Mouse (Mus musculus) limb, embryonic 13.5 days (tissue): ENCODE measurements around the gene Gsdma3. TPM values are rescaled to one million over a fixed set of nuclear protein-coding genes. Genes with fewer than 3 reads are reported as not detected.

Source experiments
- ATAC-seq: fragments of 200-750 bp; cut with Nextera tagmentation; 2 replicates; pipeline ENCODE4 v1.8.0; 2017; ENCODE audit warnings: low read depth, moderate number of reproducible peaks, moderate TSS enrichment; ENCODE audit not compliant: low FRiP score
- H3K27ac ChIP-seq: fragments of 300-500 bp; sonication (generic); 2 replicates; pipeline ENCODE4 v1.5.1; 2015; ENCODE audit warnings: inconsistent platforms, mild to moderate bottlenecking, moderate library complexity
- H3K27me3 ChIP-seq: fragments of 300-500 bp; sonication (generic); 2 replicates; pipeline ENCODE4 v1.6.1; 2015; ENCODE audit warnings: mild to moderate bottlenecking, inconsistent platforms
- H3K36me3 ChIP-seq: fragments of 300-500 bp; sonication (generic); 2 replicates; pipeline ENCODE4 v1.6.1; 2015; ENCODE audit warnings: inconsistent platforms, mild to moderate bottlenecking, moderate library complexity
- H3K4me1 ChIP-seq: fragments of 300-500 bp; sonication (generic); 2 replicates; pipeline ENCODE4 v1.6.1; 2015; ENCODE audit warnings: inconsistent platforms
- H3K4me2 ChIP-seq: fragments of 300-500 bp; sonication (generic); replicated peaks from 2 replicates; pipeline ENCODE4 v1.6.1; 2015; ENCODE audit warnings: inconsistent platforms, mild to moderate bottlenecking, moderate library complexity
- H3K4me3 ChIP-seq: fragments of 300-500 bp; sonication (generic); 2 replicates; pipeline ENCODE4 v1.5.1; 2015; ENCODE audit warnings: moderate library complexity, mild to moderate bottlenecking, inconsistent platforms
- H3K9ac ChIP-seq: fragments of 300-500 bp; sonication (generic); 2 replicates; pipeline ENCODE4 v1.6.1; 2015; ENCODE audit warnings: mild to moderate bottlenecking, inconsistent platforms
- H3K9me3 ChIP-seq: fragments of 300-500 bp; sonication (generic); 2 replicates; pipeline ENCODE4 v1.6.1; 2016; ENCODE audit warnings: inconsistent platforms
- WGBS: fragments of 180-500 bp; shearing (Covaris S2); methylation state at CpG from one replicate; pipeline ENCODE4 v1.1.7; 2015; 5-methylcytosine and 5-hydroxymethylcytosine counted together
- polyA plus RNA-seq: library from polyadenylated mRNA; unstranded; fragments of >200 nt; fragmentation: Nextera tagmentation; extraction: Ambion mirVana; gene quantifications from 2 replicates; pipeline ENCODE4 v1.2.1, GENCODE M21; 2015

Gsdma3 gene
- polyA plus RNA-seq, 1 experiment from 2014 or later, result not detected

- Histone ChIP-seq H3K36me3 (peaks cover 22% of the 10 kb centered on the region), H3K9ac (peak within 1 kb of the TSS; percentile 91), H3K27ac (peak within 1 kb of the TSS; percentile 73), H3K9me3 (no peaks in the 10 kb centered on the region), H3K27me3 (peaks cover 10% of the 10 kb centered on the region), H3K4me3 (peak within 1 kb of the TSS; percentile 88), H3K4me1 (peaks cover 33% of the 10 kb centered on the region), H3K4me2 (peak within 1 kb of the TSS; percentile 91)
- peak; percentile 91 for ATAC-seq
- under 1% methylated on average over 49 of the region's 49 CpGs for WGBS
These were observed 39.1 kb upstream of the Gsdma3 start, which contains the start of gene Ormdl3 for GRCm38 (mm10) chr11:98586892-98587563. Gene Ormdl3 (minus strand): TSS chr11:98587368.

- peak overlapping the region; percentile 73 for H3K27ac ChIP-seq
- peaks cover 16% of the 10 kb centered on the region for H3K27me3 ChIP-seq
- WGBS, result 4% methylated on average over 20 of the region's 20 CpGs
These were observed 38.2 kb upstream of the Gsdma3 start for GRCm38 (mm10) chr11:98587684-98588546.

GRCm38 (mm10) chr11:98588833-98589281, 37.3 kb upstream of the Gsdma3 start:
- WGBS, result 65% methylated on average over 6 of the region's 6 CpGs
- peak overlapping the region; percentile 91 for H3K4me2 ChIP-seq

More at GRCm38 (mm10) chr11:98587684-98588546, 38.2 kb upstream of the Gsdma3 start:
- Histone ChIP-seq H3K9me3 (no peaks in the 10 kb centered on the region), H3K4me3 (peak overlapping the region; percentile 88), H3K9ac (peak overlapping the region; percentile 91), H3K36me3 (peaks cover 14% of the 10 kb centered on the region), H3K4me2 (peak overlapping the region; percentile 91), H3K4me1 (peaks cover 33% of the 10 kb centered on the region)
- peak; percentile 52 for ATAC-seq

GRCm38 (mm10) chr11:98589306-98589705, 36.9 kb upstream of the Gsdma3 start:
- H3K4me1 ChIP-seq, result peaks cover 33% of the 10 kb centered on the region
- no peaks in the 10 kb centered on the region for H3K9me3 ChIP-seq
- 84% methylated on average over 8 of the region's 8 CpGs for WGBS
- no peak overlapping the region for H3K4me2 ChIP-seq
- no peak overlapping the region for H3K4me3 ChIP-seq
- peaks cover 1% of the 10 kb centered on the region; the same call in 1 of the 2 replicates for H3K36me3 ChIP-seq
- H3K27ac ChIP-seq, result no peak overlapping the region
- peaks cover 21% of the 10 kb centered on the region for H3K27me3 ChIP-seq
- no peak for ATAC-seq
- H3K9ac ChIP-seq, result no peak overlapping the region

More at GRCm38 (mm10) chr11:98588833-98589281, 37.3 kb upstream of the Gsdma3 start:
- Histone ChIP-seq H3K9ac (no peak overlapping the region), H3K27ac (no peak overlapping the region), H3K4me1 (peaks cover 33% of the 10 kb centered on the region), H3K27me3 (peaks cover 18% of the 10 kb centered on the region), H3K9me3 (no peaks in the 10 kb centered on the region), H3K36me3 (peaks cover 6% of the 10 kb centered on the region; the same call in 1 of the 2 replicates), H3K4me3 (no peak overlapping the region)
- no peak for ATAC-seq

- H3K9ac ChIP-seq, result no peak overlapping the region
- H3K4me3 ChIP-seq, result no peak overlapping the region
- H3K36me3 ChIP-seq, result no peaks in the 10 kb centered on the region
- peaks cover 25% of the 10 kb centered on the region for H3K27me3 ChIP-seq
- H3K4me2 ChIP-seq, result no peak overlapping the region
- H3K9me3 ChIP-seq, result no peaks in the 10 kb centered on the region
- H3K27ac ChIP-seq, result no peak overlapping the region
- no peak for ATAC-seq
- H3K4me1 ChIP-seq, result peaks cover 19% of the 10 kb centered on the region
- WGBS, result 72% methylated on average over 19 of the region's 19 CpGs
These were observed 35.4 kb upstream of the Gsdma3 start for GRCm38 (mm10) chr11:98590548-98591445.

GRCm38 (mm10) chr11:98595021-98595420, 31.1 kb upstream of the Gsdma3 start:
- Histone ChIP-seq H3K4me1 (peaks cover 5% of the 10 kb centered on the region; the same call in 1 of the 2 replicates), H3K36me3 (no peaks in the 10 kb centered on the region), H3K4me3 (no peak overlapping the region), H3K27me3 (peaks cover 49% of the 10 kb centered on the region), H3K27ac (no peak overlapping the region), H3K9me3 (no peaks in the 10 kb centered on the region), H3K4me2 (no peak overlapping the region), H3K9ac (no peak overlapping the region)
- no peak for ATAC-seq
- 75% methylated on average over 6 of the region's 6 CpGs for WGBS

GRCm38 (mm10) chr11:98595473-98595872, 30.7 kb upstream of the Gsdma3 start:
- Histone ChIP-seq H3K27ac (no peak overlapping the region), H3K9me3 (no peaks in the 10 kb centered on the region), H3K4me1 (peaks cover 5% of the 10 kb centered on the region; the same call in 1 of the 2 replicates), H3K9ac (no peak overlapping the region), H3K4me2 (no peak overlapping the region), H3K4me3 (no peak overlapping the region), H3K27me3 (peaks cover 53% of the 10 kb centered on the region), H3K36me3 (no peaks in the 10 kb centered on the region)
- 78% methylated on average over 10 of the region's 10 CpGs for WGBS
- ATAC-seq, result no peak

GRCm38 (mm10) chr11:98595955-98596354, 30.2 kb upstream of the Gsdma3 start:
- H3K4me1 ChIP-seq, result peaks cover 5% of the 10 kb centered on the region; the same call in 1 of the 2 replicates
- no peaks in the 10 kb centered on the region for H3K36me3 ChIP-seq
- H3K4me2 ChIP-seq, result no peak overlapping the region
- ATAC-seq, result no peak
- no peak overlapping the region for H3K4me3 ChIP-seq
- H3K27me3 ChIP-seq, result peaks cover 58% of the 10 kb centered on the region
- no peaks in the 10 kb centered on the region for H3K9me3 ChIP-seq
- no peak overlapping the region for H3K9ac ChIP-seq
- H3K27ac ChIP-seq, result no peak overlapping the region
- WGBS, result 72% methylated on average over 3 of the region's 3 CpGs

GRCm38 (mm10) chr11:98597363-98597762, 28.8 kb upstream of the Gsdma3 start:
- H3K27me3 ChIP-seq, result peaks cover 59% of the 10 kb centered on the region
- H3K4me3 ChIP-seq, result no peak overlapping the region
- no peak; the same call in 1 of the 2 replicates for ATAC-seq
- H3K4me1 ChIP-seq, result peaks cover 11% of the 10 kb centered on the region
- no peak overlapping the region for H3K4me2 ChIP-seq
- no peaks in the 10 kb centered on the region for H3K36me3 ChIP-seq
- H3K9ac ChIP-seq, result no peak overlapping the region
- H3K9me3 ChIP-seq, result no peaks in the 10 kb centered on the region
- 40% methylated on average over 5 of the region's 6 CpGs for WGBS
- no peak overlapping the region for H3K27ac ChIP-seq

GRCm38 (mm10) chr11:98597991-98598390, 28.2 kb upstream of the Gsdma3 start, which contains the start of gene Lrrc3c:
Gene Lrrc3c (plus strand): TSS chr11:98598291.
- Histone ChIP-seq H3K9ac (no peak within 1 kb of the TSS; the same call in 1 of the 2 replicates), H3K36me3 (no peaks in the 10 kb centered on the region), H3K27me3 (peaks cover 59% of the 10 kb centered on the region), H3K9me3 (no peaks in the 10 kb centered on the region), H3K4me3 (no peak within 1 kb of the TSS), H3K4me1 (peaks cover 11% of the 10 kb centered on the region), H3K27ac (no peak within 1 kb of the TSS), H3K4me2 (no peak within 1 kb of the TSS)
- WGBS, result 79% methylated on average over 8 of the region's 8 CpGs
- no peak for ATAC-seq

GRCm38 (mm10) chr11:98598851-98599290, 27.3 kb upstream of the Gsdma3 start:
- peaks cover 11% of the 10 kb centered on the region for H3K4me1 ChIP-seq
- 58% methylated on average over 18 of the region's 18 CpGs for WGBS
- H3K4me2 ChIP-seq, result no peak overlapping the region
- no peaks in the 10 kb centered on the region for H3K36me3 ChIP-seq
- H3K4me3 ChIP-seq, result no peak overlapping the region
- no peak for ATAC-seq
- H3K27me3 ChIP-seq, result peaks cover 60% of the 10 kb centered on the region
- no peaks in the 10 kb centered on the region for H3K9me3 ChIP-seq
- no peak overlapping the region for H3K27ac ChIP-seq
- H3K9ac ChIP-seq, result no peak overlapping the region; the same call in 1 of the 2 replicates
